14 mouse cellular contexts compared by ENCODE assay signal in genomic region chr19:53193190-53193589, GRCm38 (mm10). TPM values are rescaled to one million over a fixed set of nuclear protein-coding genes. Genes with fewer than 3 reads are reported as not detected.
DNase-seq lines count a peak whose midpoint lies in the region; ATAC-seq and TF ChIP-seq lines count a peak whose summit lies in the region.
"Had no signal": no experiment of that assay in that cellular context is flagged by ENCODE, and none has a peak within 500 bp of the region (broad histone marks: within the 10 kb centered on the region; RNA-seq: fewer than 3 reads in every experiment).

No protein-coding gene starts in this region.

- no peak for ATAC-seq in liver, embryonic 15.5 days (ENCODE audit: insufficient read depth)
- ATAC-seq: forebrain, embryonic 15.5 days; hindbrain, embryonic 16.5 days had no signal

- peak overlapping the region; percentile 63; the same call in 1 of the 2 replicates for H3K4me2 ChIP-seq in liver, embryonic 15.5 days
- H3K4me2 ChIP-seq: forebrain, embryonic 15.5 days; neural tube, embryonic 12.5 days had no signal

- peaks cover 10% of the 10 kb centered on the region for H3K4me1 ChIP-seq in bone marrow, adult 2 months (ENCODE audit: control insufficient read depth, insufficient read depth, low read length)
- peaks cover 79% of the 10 kb centered on the region for H3K4me1 ChIP-seq in liver, embryonic 15.5 days (replicated peaks)

- DNase-seq in heart, adult 11 months = peak; percentile 86
- no peak for DNase-seq in heart, postnatal 14 days
- DNase-seq in layer of hippocampus, adult 2 months (ENCODE audit: low spot score in 2 of 2) = no peak
- DNase-seq in layer of hippocampus, adult 9-10 months (ENCODE audit: low spot score) = no peak
- DNase-seq in yolk sac, embryonic 10.5 days (ENCODE audit: low spot score) = no peak
- DNase-seq in layer of hippocampus, postnatal 10 days (ENCODE audit: low spot score in 2 of 2) = no peak
- DNase-seq: cerebellum, adult 8-10 months; kidney, adult 18-20 months; lung, postnatal 14 days had no signal

- no peak for TF ChIP-seq CTCF in layer of hippocampus, adult 2 months (conservative IDR thresholded peaks at IDR 0.05)
- no peak for TF ChIP-seq CTCF in bone marrow, adult 2 months (IDR thresholded peaks at IDR 0.05; ENCODE audit: control insufficient read depth, insufficient read depth, low read length)

- intact Hi-C loops in heart, postnatal 14 days (cut with DNase I) = loop anchor here (5.0 kb wide), 2 partner anchors 51 to 119 kb away; partner anchors contain the start of genes Add3 and Mxi1

- no peaks in the 10 kb centered on the region for H3K27me3 ChIP-seq in liver, embryonic 15.5 days
- H3K27me3 ChIP-seq: forebrain, embryonic 15.5 days; neural tube, embryonic 12.5 days had no signal

- no peak overlapping the region for H3K4me3 ChIP-seq in layer of hippocampus, adult 2 months
- no peak overlapping the region for H3K4me3 ChIP-seq in bone marrow, adult 2 months (replicated peaks; ENCODE audit: control insufficient read depth, low read depth, low read length)
- no peak overlapping the region for H3K4me3 ChIP-seq in liver, embryonic 15.5 days (replicated peaks)
- H3K4me3 ChIP-seq: forebrain, embryonic 15.5 days; neural tube, embryonic 12.5 days had no signal

- H3K9me3 ChIP-seq in liver, embryonic 15.5 days (replicated peaks) = no peaks in the 10 kb centered on the region
- H3K9me3 ChIP-seq: forebrain, embryonic 15.5 days; neural tube, embryonic 12.5 days had no signal

- H3K9ac ChIP-seq in liver, embryonic 15.5 days = no peak overlapping the region
- H3K9ac ChIP-seq: forebrain, embryonic 15.5 days; neural tube, embryonic 12.5 days had no signal

- TF ChIP-seq POLR2A in bone marrow, adult 2 months (IDR thresholded peaks at IDR 0.05; ENCODE audit: borderline replicate concordance, control insufficient read depth, low read depth, low read length) = no peak

- no peaks in the 10 kb centered on the region for H3K36me3 ChIP-seq in liver, embryonic 15.5 days (replicated peaks)
- H3K36me3 ChIP-seq: forebrain, embryonic 15.5 days; neural tube, embryonic 12.5 days had no signal

- H3K27ac ChIP-seq in layer of hippocampus, adult 2 months = peak overlapping the region; percentile 87; the same call in 1 of the 2 replicates
- H3K27ac ChIP-seq in bone marrow, adult 2 months (ENCODE audit: control insufficient read depth, insufficient read depth, low read depth, low read length, poor library complexity) = peak overlapping the region; percentile 61; the same call in 1 of the 2 replicates
- peak overlapping the region; percentile 85 for H3K27ac ChIP-seq in liver, embryonic 15.5 days (replicated peaks)
- H3K27ac ChIP-seq: forebrain, embryonic 15.5 days; neural tube, embryonic 12.5 days had no signal

- WGBS in bone marrow, adult 2 months = 59% methylated on average over 2 of the region's 2 CpGs
- WGBS in liver, embryonic 15.5 days (ENCODE audit: insufficient replicate concordance) = 50% methylated on average over 2 of the region's 2 CpGs

RNA-seq across cellular contexts. Expression of gene Add3, which starts 52.9 kb away (rescaled TPM):
- 10 to 100 TPM; 63.4 to 65.2 TPM for total RNA-seq in heart, postnatal 14 days (2021)
- 100 to 1,000 TPM; 125 to 129 TPM for total RNA-seq in layer of hippocampus, adult 2 months (2021)
- 21.3 and 43.6 TPM in 2 replicates for polyA plus RNA-seq in bone marrow, adult 2 months (2011; ENCODE audit: insufficient read depth, insufficient read length, low replicate concordance, missing spikeins)
- polyA plus RNA-seq in liver, embryonic 15.5 days (2015; fragmentation: Nextera tagmentation; extraction: Ambion mirVana) = 26.2 and 28.3 TPM in 2 replicates
- total RNA-seq in layer of hippocampus, postnatal 10 days (2021) = 100 to 1,000 TPM; 120 to 122 TPM
